Mouse (Mus musculus): ENCODE data around the gene Rgn. TPM values are rescaled to one million over a fixed set of nuclear protein-coding genes. Genes with fewer than 3 reads are reported as not detected.
A peak's percentile ranks its signal among the peaks of the same experiment; 100 is the strongest.

Gene Rgn
- polyA plus RNA-seq, 1 experiment from 2014 or later, result 2.0 TPM

DNA sequence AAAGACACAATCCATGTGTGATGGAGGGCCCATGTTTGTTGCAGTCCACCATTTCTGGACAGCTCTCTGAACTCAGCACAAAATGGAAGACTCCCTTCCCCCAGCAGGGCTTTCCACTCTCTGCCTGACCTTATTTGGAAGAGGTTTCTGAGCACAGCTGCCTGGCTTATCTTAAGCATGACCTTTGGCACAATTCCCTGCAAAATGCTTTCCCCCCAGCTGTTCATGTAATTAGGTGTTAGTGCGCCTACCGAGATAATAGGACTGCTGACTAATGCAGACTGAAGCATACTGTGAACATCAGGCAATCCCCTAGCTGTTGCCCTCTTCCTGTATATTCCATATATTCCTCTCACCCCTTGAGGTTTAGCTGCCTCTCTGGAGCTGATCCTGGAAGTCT is 21.4 kb downstream of the Rgn start:
- H3K4me1 ChIP-seq, result no peaks in the 10 kb centered on the region
- WGBS, result 51% methylated on average over 2 of the region's 2 CpGs
- H3K9ac ChIP-seq, result no peak overlapping the region
- peak; percentile 89; the same call in 1 of the 2 replicates for ATAC-seq (ENCODE audit: borderline replicate concordance, extremely low read depth, low FRiP score, low TSS enrichment)
- H3K27ac ChIP-seq, result 0 out of 2 replicates have a peak overlapping the region, but pooled peaks have one; percentile 29
- H3K4me3 ChIP-seq, result no peak overlapping the region
- no peaks in the 10 kb centered on the region for H3K36me3 ChIP-seq
- no peak overlapping the region for H3K4me2 ChIP-seq
- H3K27me3 ChIP-seq, result no peaks in the 10 kb centered on the region
- no peaks in the 10 kb centered on the region for H3K9me3 ChIP-seq

DNA sequence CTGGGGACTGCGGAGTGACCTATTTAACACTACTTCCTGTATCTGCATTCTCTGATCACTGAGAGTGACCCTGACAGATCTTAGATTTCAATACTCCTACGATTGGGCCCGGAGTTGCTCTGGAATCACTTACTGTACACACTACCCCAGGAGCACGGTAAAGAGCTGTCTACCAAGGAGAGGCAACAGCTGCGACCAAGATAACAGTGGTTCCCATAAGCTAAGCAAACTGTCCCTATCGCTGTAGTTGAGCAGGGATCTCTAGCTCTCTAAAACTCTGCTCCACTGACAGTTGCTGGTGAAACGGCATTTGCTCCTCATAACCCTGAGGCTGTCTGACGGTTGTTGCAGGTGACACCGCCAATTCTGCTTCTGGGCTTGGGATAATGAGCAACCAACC is 23.1 kb downstream of the Rgn start:
- Histone ChIP-seq H3K9me3 (no peaks in the 10 kb centered on the region), H3K9ac (no peak overlapping the region), H3K4me2 (no peak overlapping the region), H3K27ac (no peak overlapping the region), H3K27me3 (no peaks in the 10 kb centered on the region), H3K4me3 (no peak overlapping the region), H3K4me1 (no peaks in the 10 kb centered on the region), H3K36me3 (no peaks in the 10 kb centered on the region)
- 55% methylated on average over 9 of the region's 9 CpGs for WGBS
- ATAC-seq (ENCODE audit: borderline replicate concordance, extremely low read depth, low FRiP score, low TSS enrichment), result no peak

DNA sequence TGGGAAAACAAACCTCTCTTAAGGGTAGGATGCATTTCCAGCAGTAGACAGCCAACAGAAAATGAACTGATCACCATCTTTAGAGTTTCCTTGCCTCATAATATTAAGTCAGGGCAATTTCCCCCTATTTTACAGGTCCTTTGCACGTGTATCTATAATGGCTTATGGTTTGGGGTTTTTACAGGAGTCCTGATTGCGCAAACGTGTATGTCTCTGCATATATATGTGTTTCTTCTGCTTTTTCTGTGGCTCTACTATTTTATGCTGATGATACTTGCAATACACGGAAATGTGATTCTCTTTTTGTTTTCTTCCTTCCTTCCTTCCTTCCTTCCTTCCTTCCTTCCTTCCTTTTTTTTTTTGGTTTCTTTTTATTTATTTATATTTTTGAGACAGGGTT is 24.3 kb downstream of the Rgn start:
- Histone ChIP-seq H3K27ac (no peak overlapping the region), H3K4me1 (no peaks in the 10 kb centered on the region), H3K36me3 (no peaks in the 10 kb centered on the region), H3K27me3 (no peaks in the 10 kb centered on the region), H3K4me3 (no peak overlapping the region), H3K9ac (no peak overlapping the region), H3K4me2 (no peak overlapping the region), H3K9me3 (no peaks in the 10 kb centered on the region)
- WGBS, result 80% methylated on average over 4 of the region's 4 CpGs
- ATAC-seq (ENCODE audit: borderline replicate concordance, extremely low read depth, low FRiP score, low TSS enrichment), result no peak

DNA sequence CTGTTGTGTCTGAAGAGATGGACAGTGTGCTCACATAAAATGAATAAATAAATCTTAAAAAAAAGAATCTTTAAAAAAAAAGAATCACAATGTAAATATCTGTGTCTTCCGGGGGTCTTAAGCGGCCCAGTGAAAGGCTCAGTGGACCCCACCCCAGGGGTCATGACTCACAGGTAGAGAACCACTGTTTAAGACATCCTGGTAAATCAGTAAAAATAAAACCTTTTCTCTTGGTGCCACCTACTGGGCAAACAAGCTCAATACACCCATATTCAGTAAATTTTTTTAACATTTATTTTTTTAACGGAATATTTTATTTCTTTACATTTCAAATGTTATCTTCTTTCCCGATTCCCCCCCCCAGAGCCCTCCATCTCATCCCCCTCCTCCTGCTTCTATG is 38.4 kb downstream of the Rgn start:
- Histone ChIP-seq H3K4me2 (no peak overlapping the region), H3K9me3 (no peaks in the 10 kb centered on the region), H3K36me3 (no peaks in the 10 kb centered on the region), H3K27ac (no peak overlapping the region), H3K4me3 (no peak overlapping the region), H3K27me3 (no peaks in the 10 kb centered on the region), H3K9ac (no peak overlapping the region), H3K4me1 (no peaks in the 10 kb centered on the region)
- ATAC-seq (ENCODE audit: borderline replicate concordance, extremely low read depth, low FRiP score, low TSS enrichment), result no peak
- 17% methylated on average over 4 of the region's 4 CpGs for WGBS

DNA sequence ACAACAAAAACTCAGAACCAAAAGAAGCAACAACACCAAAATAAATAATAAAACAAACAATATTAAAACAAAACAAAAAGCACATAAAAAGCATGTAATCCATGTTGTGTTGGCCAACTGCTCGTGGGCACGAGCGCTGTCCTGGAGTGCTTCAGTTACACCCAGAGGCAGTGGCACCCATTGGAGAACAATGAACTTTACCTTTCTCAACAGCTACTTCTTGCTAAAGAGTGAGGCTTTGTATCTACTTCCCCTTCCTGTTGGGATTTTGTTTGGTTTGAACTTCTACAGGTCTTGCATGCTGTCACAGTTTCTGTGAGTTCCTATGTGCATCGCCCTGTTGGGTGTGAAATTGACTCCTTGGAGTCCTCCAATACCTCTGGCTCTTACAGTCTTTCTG is 58.9 kb downstream of the Rgn start:
- WGBS, result 73% methylated on average over 4 of the region's 4 CpGs
- Histone ChIP-seq H3K27me3 (no peaks in the 10 kb centered on the region), H3K4me1 (no peaks in the 10 kb centered on the region)

More for the DNA sequence above, 58.9 kb downstream of the Rgn start:
- Histone ChIP-seq H3K4me3 (no peak overlapping the region), H3K9ac (no peak overlapping the region), H3K36me3 (no peaks in the 10 kb centered on the region), H3K4me2 (no peak overlapping the region), H3K27ac (no peak overlapping the region), H3K9me3 (no peaks in the 10 kb centered on the region)
- ATAC-seq (ENCODE audit: borderline replicate concordance, extremely low read depth, low FRiP score, low TSS enrichment), result no peak

Other genes starting within 250 kb of the Rgn start
- 21.0 and 23.1 TPM in 2 replicates for gene Rp2, start 185.3 kb upstream of the Rgn start, polyA plus RNA-seq (2015; fragmentation: Nextera tagmentation; extraction: Ambion mirVana)
- gene Jade3, start 124.1 kb upstream of the Rgn start, polyA plus RNA-seq (2015; fragmentation: Nextera tagmentation; extraction: Ambion mirVana), result 11.0 and 12.0 TPM in 2 replicates
- gene Rbm10, start 67.7 kb downstream of the Rgn start, polyA plus RNA-seq (2015; fragmentation: Nextera tagmentation; extraction: Ambion mirVana), result 71.8 and 76.9 TPM in 2 replicates
- gene Ndufb11, start 67.8 kb downstream of the Rgn start, polyA plus RNA-seq (2015; fragmentation: Nextera tagmentation; extraction: Ambion mirVana), result 232 and 245 TPM in 2 replicates
- gene Uba1, start 108.5 kb downstream of the Rgn start, polyA plus RNA-seq (2015; fragmentation: Nextera tagmentation; extraction: Ambion mirVana), result 203 and 207 TPM in 2 replicates
- 109 and 113 TPM in 2 replicates for gene Cdk16, start 138.2 kb downstream of the Rgn start, polyA plus RNA-seq (2015; fragmentation: Nextera tagmentation; extraction: Ambion mirVana)
- 38.1 and 38.7 TPM in 2 replicates for gene Usp11, start 154.1 kb downstream of the Rgn start, polyA plus RNA-seq (2015; fragmentation: Nextera tagmentation; extraction: Ambion mirVana)
- 97.6 and 102 TPM in 2 replicates for gene Araf, start 248.0 kb downstream of the Rgn start, polyA plus RNA-seq (2015; fragmentation: Nextera tagmentation; extraction: Ambion mirVana)